Mouse (Mus musculus) forebrain, embryonic 11.5 days (tissue): ENCODE data around the gene Slc25a54. TPM values are rescaled to one million over a fixed set of nuclear protein-coding genes. Genes with fewer than 3 reads are reported as not detected.

Experiments used
- ATAC-seq: fragments of 200-750 bp; cut with Nextera tagmentation; replicated peaks from 2 replicates; pipeline ENCODE4 v1.8.0; 2017; ENCODE audit warnings: moderate TSS enrichment; ENCODE audit not compliant: low FRiP score
- DNase-seq: peaks from one replicate; pipeline ENCODE4 v3.0.0-alpha.2; 2017; ENCODE audit warnings: low spot score
- H3K27ac ChIP-seq: fragments of 300-500 bp; sonication (generic); 2 replicates; pipeline ENCODE4 v1.5.1; 2014; ENCODE audit warnings: low read depth, low read length
- H3K27me3 ChIP-seq: fragments of 300-500 bp; sonication (generic); 2 replicates; pipeline ENCODE4 v1.6.1; 2014; ENCODE audit warnings: mild to moderate bottlenecking, low read length, mixed read lengths; ENCODE audit not compliant: control insufficient read depth, insufficient read depth
- H3K36me3 ChIP-seq: fragments of 300-500 bp; sonication (generic); 2 replicates; pipeline ENCODE4 v1.6.1; 2014; ENCODE audit warnings: mild to moderate bottlenecking, low read length, moderate library complexity, mixed read lengths; ENCODE audit not compliant: control insufficient read depth, insufficient read depth
- H3K4me1 ChIP-seq: fragments of 300-500 bp; sonication (generic); replicated peaks from 2 replicates; pipeline ENCODE4 v1.6.1; 2014; ENCODE audit warnings: low read length, mixed read lengths; ENCODE audit not compliant: control insufficient read depth, insufficient read depth
- H3K4me2 ChIP-seq: fragments of 300-500 bp; sonication (generic); 2 replicates; pipeline ENCODE4 v1.6.1; 2014; ENCODE audit warnings: low read depth, mild to moderate bottlenecking, low read length, moderate library complexity, mixed read lengths; ENCODE audit not compliant: severe bottlenecking
- H3K4me3 ChIP-seq: fragments of 300-500 bp; sonication (generic); 2 replicates; pipeline ENCODE4 v1.5.1; 2014; ENCODE audit warnings: low read depth, low read length
- H3K9ac ChIP-seq: fragments of 300-500 bp; sonication (generic); 2 replicates; pipeline ENCODE4 v1.6.1; 2014; ENCODE audit warnings: low read length
- H3K9me3 ChIP-seq: fragments of 300-500 bp; sonication (generic); 2 replicates; pipeline ENCODE4 v1.6.1; 2016; ENCODE audit warnings: low read length, mixed read lengths; ENCODE audit not compliant: control insufficient read depth
- WGBS: fragments of 180-500 bp; shearing (Covaris S2); extraction: QIAGEN DNeasy Blood & Tissue Kit; methylation state at CpG from one replicate; pipeline ENCODE4 v1.1.7; 2014; 5-methylcytosine and 5-hydroxymethylcytosine counted together
- polyA plus RNA-seq: library from polyadenylated mRNA; unstranded; fragments of >200 nt; fragmentation: Nextera tagmentation; extraction: Ambion mirVana; gene quantifications from 2 replicates; pipeline ENCODE4 v1.2.1, GENCODE M21; 2014

Gene Slc25a54
- polyA plus RNA-seq, result not detected in 2 replicates

DNA sequence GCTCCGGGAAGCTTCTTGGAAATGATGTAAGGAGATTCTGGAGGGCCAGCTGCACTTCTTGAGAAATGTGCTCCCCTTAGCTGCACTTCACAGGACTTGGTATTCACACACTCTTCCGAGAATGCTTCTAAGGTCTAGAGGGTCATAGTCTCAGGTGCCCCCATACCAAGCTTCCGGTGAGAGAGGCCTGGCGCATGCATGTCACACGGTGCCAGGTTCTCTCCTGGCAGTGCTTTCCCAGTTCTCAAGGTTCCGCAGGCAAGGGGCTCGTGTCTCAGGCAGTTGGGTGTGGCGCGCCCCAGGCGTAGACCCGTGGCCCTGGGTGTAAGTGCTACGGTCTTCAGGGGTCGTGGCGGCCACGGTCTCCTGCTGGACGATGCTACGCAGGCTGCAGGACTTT lies at the start of gene Slc25a54:
TSS of gene Slc25a54 (plus strand) at position 301 of the 400 bp plus-strand sequence.
- no peaks in the 10 kb centered on the region for H3K4me1 ChIP-seq
- DNase-seq (no peak), ATAC-seq (no peak)
- 96% methylated on average over 17 of the region's 17 CpGs for WGBS
- no peaks in the 10 kb centered on the region for H3K36me3 ChIP-seq
- no peak within 1 kb of the TSS for H3K9ac ChIP-seq
- H3K27me3 ChIP-seq, result no peaks in the 10 kb centered on the region
- H3K4me3 ChIP-seq, result no peak within 1 kb of the TSS
- no peaks in the 10 kb centered on the region for H3K9me3 ChIP-seq
- H3K27ac ChIP-seq, result no peak within 1 kb of the TSS
- no peak within 1 kb of the TSS for H3K4me2 ChIP-seq

DNA sequence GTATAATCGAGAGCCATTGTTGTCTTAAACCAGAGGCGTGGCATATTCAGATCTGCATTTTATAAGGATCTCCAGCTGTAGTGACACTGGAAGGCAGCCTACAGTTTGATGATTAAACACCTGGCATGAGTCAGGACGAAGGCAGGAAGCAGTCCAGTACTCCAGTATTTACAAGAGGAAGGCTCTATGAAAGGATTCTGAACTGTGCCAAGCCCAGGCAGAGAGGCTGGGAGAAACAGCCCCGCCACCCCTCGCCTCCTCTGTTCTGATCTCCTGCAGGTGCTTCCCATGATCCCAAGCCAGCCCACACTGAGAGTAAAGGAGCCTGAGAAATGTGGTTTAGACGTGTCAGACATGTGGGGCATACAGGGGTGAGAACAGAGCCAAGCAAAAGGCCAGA lies 49.5 kb upstream of the Slc25a54 start:
- no peaks in the 10 kb centered on the region; the same call in 1 of the 2 replicates for H3K9me3 ChIP-seq
- no peak overlapping the region for H3K27ac ChIP-seq
- ATAC-seq (no peak), DNase-seq (no peak)
- no peaks in the 10 kb centered on the region for H3K36me3 ChIP-seq
- no peak overlapping the region for H3K4me2 ChIP-seq
- no peaks in the 10 kb centered on the region for H3K4me1 ChIP-seq
- 53% methylated on average over 6 of the region's 6 CpGs for WGBS
- H3K9ac ChIP-seq, result no peak overlapping the region
- no peak overlapping the region for H3K4me3 ChIP-seq
- H3K27me3 ChIP-seq, result no peaks in the 10 kb centered on the region

DNA sequence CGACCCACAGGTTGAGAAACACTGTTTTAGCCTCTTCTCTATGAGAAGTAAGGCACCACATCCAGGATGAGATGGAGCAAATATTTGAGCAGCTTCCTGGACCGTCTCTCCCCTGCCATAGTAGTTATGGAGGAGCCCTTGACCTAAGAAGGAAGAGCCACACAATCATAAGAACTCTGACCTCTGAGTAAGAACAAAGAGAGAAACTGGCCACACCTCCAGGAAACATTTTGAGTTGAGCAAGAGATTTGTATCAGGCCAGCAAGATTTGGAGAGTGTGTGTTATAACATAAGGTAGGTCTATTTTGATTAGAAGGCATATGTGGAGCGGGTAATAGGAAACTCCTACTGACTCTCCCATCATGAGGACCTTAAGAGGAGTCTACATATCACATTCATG lies 48.6 kb upstream of the Slc25a54 start:
- Histone ChIP-seq H3K4me3 (no peak overlapping the region), H3K36me3 (no peaks in the 10 kb centered on the region), H3K9me3 (no peaks in the 10 kb centered on the region; the same call in 1 of the 2 replicates), H3K27ac (no peak overlapping the region), H3K27me3 (no peaks in the 10 kb centered on the region), H3K9ac (no peak overlapping the region), H3K4me2 (no peak overlapping the region), H3K4me1 (no peaks in the 10 kb centered on the region)
- DNase-seq, result no peak
- WGBS, result 89% methylated on average over 3 of the region's 3 CpGs
- no peak for ATAC-seq

DNA sequence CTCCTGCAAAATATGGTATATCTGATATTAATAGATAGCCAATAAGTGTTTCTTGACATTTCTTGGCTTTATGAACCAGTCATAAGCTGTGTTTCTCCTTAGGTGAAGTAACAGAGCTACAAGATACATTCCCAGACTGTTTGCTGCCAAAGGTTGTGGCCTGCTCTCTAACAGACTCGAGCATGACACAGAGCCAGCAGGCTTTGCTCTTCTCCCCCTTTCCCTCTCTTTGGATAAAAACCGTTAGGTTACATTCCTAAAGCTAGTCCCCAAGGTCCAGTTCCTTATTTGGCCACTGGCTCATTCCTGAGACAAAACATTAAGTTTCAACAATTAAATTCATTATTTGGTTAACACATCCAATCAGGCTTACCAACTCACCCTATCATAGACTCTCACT lies 48.0 kb upstream of the Slc25a54 start:
- DNase-seq, result no peak
- no peak overlapping the region for H3K4me3 ChIP-seq

DNA sequence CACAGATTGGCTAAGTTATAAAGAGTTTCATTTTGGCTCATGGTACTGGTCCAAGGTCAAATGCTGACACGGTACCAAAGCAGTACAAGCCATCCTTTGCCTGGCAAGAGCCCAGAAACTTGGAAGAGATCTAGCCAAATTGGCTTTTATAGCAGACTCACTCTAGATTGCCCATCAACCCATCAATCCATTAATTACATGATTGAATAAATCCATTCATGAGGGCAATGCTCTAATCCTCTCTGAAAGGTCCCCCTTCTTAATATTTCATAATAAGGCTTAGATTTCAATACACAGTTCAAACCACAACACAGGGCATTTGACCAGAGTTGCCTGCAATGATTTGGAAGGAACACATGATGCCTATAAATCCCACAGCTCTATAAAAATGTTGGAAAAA lies 45.9 kb upstream of the Slc25a54 start:
- H3K27me3 ChIP-seq, result no peaks in the 10 kb centered on the region
- no peak overlapping the region for H3K9ac ChIP-seq
- H3K4me1 ChIP-seq, result no peaks in the 10 kb centered on the region
- DNase-seq (no peak), ATAC-seq (no peak)
- no peak overlapping the region for H3K4me2 ChIP-seq
- no peaks in the 10 kb centered on the region for H3K36me3 ChIP-seq
- H3K9me3 ChIP-seq, result no peaks in the 10 kb centered on the region; the same call in 1 of the 2 replicates
- H3K27ac ChIP-seq, result no peak overlapping the region
- no peak overlapping the region for H3K4me3 ChIP-seq
- 55% methylated on average over 1 of the region's 1 CpGs for WGBS

More for the DNA sequence above, 48.0 kb upstream of the Slc25a54 start:
- 67% methylated on average over 2 of the region's 2 CpGs for WGBS
- no peaks in the 10 kb centered on the region for H3K36me3 ChIP-seq
- no peak overlapping the region for H3K9ac ChIP-seq
- H3K4me2 ChIP-seq, result no peak overlapping the region
- H3K27ac ChIP-seq, result no peak overlapping the region
- H3K9me3 ChIP-seq, result no peaks in the 10 kb centered on the region; the same call in 1 of the 2 replicates
- no peaks in the 10 kb centered on the region for H3K27me3 ChIP-seq
- H3K4me1 ChIP-seq, result no peaks in the 10 kb centered on the region
- ATAC-seq, result no peak

DNA sequence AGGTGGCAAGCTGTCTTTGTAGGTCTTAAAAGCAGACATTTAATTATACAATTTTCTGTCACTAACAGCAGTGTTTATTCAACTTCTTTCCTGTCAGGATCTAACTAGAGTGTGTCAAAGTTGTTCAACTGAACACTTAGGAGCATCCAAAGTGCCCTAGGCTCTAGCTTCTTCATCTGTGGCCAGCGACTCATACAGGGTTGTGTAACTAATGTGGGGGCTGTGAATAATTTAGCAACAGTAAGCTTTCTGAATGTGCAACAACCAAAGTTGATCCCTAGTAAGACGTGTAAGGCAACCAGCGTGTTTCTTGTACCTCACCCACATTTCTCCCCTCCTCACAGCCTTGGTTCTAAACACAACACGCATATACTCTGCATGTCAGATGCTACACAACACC lies 39.4 kb upstream of the Slc25a54 start:
- WGBS, result 85% methylated on average over 4 of the region's 4 CpGs
- Histone ChIP-seq H3K9ac (no peak overlapping the region), H3K27me3 (no peaks in the 10 kb centered on the region), H3K27ac (no peak overlapping the region), H3K4me2 (no peak overlapping the region), H3K4me1 (no peaks in the 10 kb centered on the region), H3K4me3 (no peak overlapping the region), H3K36me3 (no peaks in the 10 kb centered on the region), H3K9me3 (no peaks in the 10 kb centered on the region)
- DNase-seq (no peak), ATAC-seq (no peak)

DNA sequence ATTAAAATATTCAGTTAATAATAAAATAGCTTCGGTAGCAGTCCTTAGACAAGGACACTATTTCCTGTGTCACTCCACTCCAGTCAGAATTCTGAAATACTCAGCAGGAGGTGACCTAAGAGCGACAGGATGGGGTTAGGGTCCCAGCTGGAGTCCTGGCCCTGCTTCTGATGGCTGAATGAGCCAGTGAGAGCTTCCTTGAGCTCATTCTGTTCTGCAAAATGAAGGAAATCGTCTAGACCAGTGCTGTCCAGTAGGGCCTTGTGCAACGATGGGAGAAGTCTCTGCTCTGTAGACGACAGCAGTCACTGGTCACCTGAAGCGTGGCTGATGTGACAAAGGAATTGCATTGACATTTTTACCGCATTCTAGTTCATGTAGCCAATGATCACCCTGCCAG lies 36.9 kb upstream of the Slc25a54 start:
- WGBS, result 48% methylated on average over 7 of the region's 7 CpGs
- no peaks in the 10 kb centered on the region for H3K27me3 ChIP-seq
- no peak overlapping the region for H3K27ac ChIP-seq
- H3K4me1 ChIP-seq, result no peaks in the 10 kb centered on the region
- no peak overlapping the region for H3K4me2 ChIP-seq
- no peak overlapping the region for H3K4me3 ChIP-seq
- ATAC-seq (no peak), DNase-seq (no peak)
- H3K9me3 ChIP-seq, result no peaks in the 10 kb centered on the region
- H3K9ac ChIP-seq, result no peak overlapping the region
- no peaks in the 10 kb centered on the region for H3K36me3 ChIP-seq

DNA sequence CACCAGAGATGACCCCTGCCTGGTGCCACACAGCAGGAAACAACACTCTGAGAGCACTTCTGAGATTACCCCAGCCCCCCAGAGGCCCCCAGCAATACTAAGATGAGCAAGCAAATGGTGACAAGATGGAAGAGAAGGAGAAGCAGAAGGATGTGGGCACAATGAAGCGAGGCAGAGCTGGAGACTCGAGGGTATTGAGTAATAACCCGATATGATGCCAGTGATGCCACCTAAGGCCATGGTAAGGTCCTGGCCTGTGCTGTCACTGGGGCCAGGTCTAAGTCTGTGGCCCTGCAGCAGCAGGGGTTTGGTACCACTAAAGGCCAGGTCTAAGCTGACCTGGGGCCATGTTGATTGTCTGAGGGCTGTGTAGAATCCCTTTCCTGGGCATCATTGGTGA lies 33.8 kb upstream of the Slc25a54 start:
- no peaks in the 10 kb centered on the region for H3K36me3 ChIP-seq
- H3K27ac ChIP-seq, result no peak overlapping the region
- ATAC-seq (no peak), DNase-seq (no peak)
- H3K4me2 ChIP-seq, result no peak overlapping the region
- no peaks in the 10 kb centered on the region for H3K9me3 ChIP-seq
- WGBS, result 87% methylated on average over 3 of the region's 3 CpGs
- no peaks in the 10 kb centered on the region for H3K4me1 ChIP-seq
- no peak overlapping the region for H3K9ac ChIP-seq
- no peak overlapping the region for H3K4me3 ChIP-seq
- H3K27me3 ChIP-seq, result no peaks in the 10 kb centered on the region

DNA sequence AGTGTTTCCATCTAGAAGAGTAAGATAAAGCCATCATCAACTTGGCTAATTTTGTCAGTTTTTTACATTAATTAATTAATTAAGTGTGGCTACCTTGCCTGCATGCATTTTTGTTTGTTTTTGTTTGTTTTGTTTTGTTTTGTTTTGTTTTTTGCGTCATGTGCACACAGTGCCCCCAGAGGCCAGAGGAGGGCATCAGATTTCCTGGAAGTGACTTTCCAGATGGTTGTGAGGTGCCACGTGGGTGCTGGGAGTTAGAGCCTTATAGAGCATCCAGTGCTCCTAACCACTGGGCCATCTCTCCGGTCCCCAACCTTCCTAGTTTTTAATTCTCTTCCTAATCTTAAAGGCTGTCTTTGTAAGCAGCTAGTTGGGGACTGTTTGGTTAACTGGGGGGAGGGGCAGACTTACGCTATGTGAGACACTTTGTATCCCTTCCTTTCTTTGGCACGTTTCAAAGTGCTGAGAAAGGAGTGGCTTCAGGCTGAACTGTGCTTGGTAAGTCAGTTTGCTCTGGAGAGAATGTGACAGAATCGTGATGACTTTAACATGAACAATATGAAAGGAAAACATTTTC lies 32.5 kb upstream of the Slc25a54 start:
- Histone ChIP-seq H3K9me3 (no peaks in the 10 kb centered on the region), H3K36me3 (no peaks in the 10 kb centered on the region), H3K4me2 (no peak overlapping the region), H3K27me3 (no peaks in the 10 kb centered on the region), H3K27ac (no peak overlapping the region), H3K4me1 (no peaks in the 10 kb centered on the region), H3K9ac (no peak overlapping the region), H3K4me3 (no peak overlapping the region)
- WGBS, result 49% methylated on average over 6 of the region's 6 CpGs
- DNase-seq (no peak), ATAC-seq (no peak)
